8 mouse cellular contexts compared by ENCODE assay signal in genomic region chr7:79349738-79350386, GRCm38 (mm10). TPM values are rescaled to one million over a fixed set of nuclear protein-coding genes. Genes with fewer than 3 reads are reported as not detected.
A peak's percentile ranks its signal among the peaks of the same experiment; 100 is the strongest.
DNase-seq lines count a peak whose midpoint lies in the region; ATAC-seq lines count a peak whose summit lies in the region.

No protein-coding gene starts in this region.

- ATAC-seq in forebrain, embryonic 13.5 days: peak; percentile 79
- ATAC-seq in hematopoietic stem cell, adult 5-6 weeks (replicated peaks in 1 of 2; ENCODE audit: insufficient read depth in 1 of 2, low FRiP score in 2 of 2, low TSS enrichment in 1 of 2, low read depth in 1 of 2, poor library complexity in 2 of 2, severe bottlenecking in 2 of 2): peak; percentile 70 to 72

- peak; percentile 67 for DNase-seq in MEL-GATA-1-ER (ENCODE audit: extremely low read depth, low read depth)
- DNase-seq in c-Kit-negative CD71-positive TER-119-positive erythroid progenitor cells, embryonic 14.5 days (ENCODE audit: low read depth, low spot score): peak; percentile 62
- peak; percentile 88 for DNase-seq in layer of hippocampus, adult 9-11 months
- DNase-seq in lung, postnatal 10 days: peak; percentile 85
- peak; percentile 90 for DNase-seq in retina, postnatal 1 day
- peak; percentile 82 for DNase-seq in thymus, postnatal 4 days

- H3K27me3 ChIP-seq in forebrain, embryonic 13.5 days: no peaks in the 10 kb centered on the region

- H3K4me3 ChIP-seq in forebrain, embryonic 13.5 days: no peak overlapping the region

- no peaks in the 10 kb centered on the region for H3K4me1 ChIP-seq in forebrain, embryonic 13.5 days

- no peaks in the 10 kb centered on the region for H3K9me3 ChIP-seq in forebrain, embryonic 13.5 days (replicated peaks)

- H3K9ac ChIP-seq in forebrain, embryonic 13.5 days: no peak overlapping the region

- H3K36me3 ChIP-seq in forebrain, embryonic 13.5 days (ENCODE audit: poor library complexity, severe bottlenecking): peaks cover 72% of the 10 kb centered on the region

- no peak overlapping the region for H3K4me2 ChIP-seq in forebrain, embryonic 13.5 days

- no peak overlapping the region for H3K27ac ChIP-seq in forebrain, embryonic 13.5 days

- WGBS in forebrain, embryonic 13.5 days: 33% methylated on average over 12 of the region's 12 CpGs

RNA-seq across cellular contexts. Expression of gene Rlbp1, which starts 37.0 kb away (rescaled TPM):
- 40.5 and 52.8 TPM in 2 replicates for polyA plus RNA-seq in forebrain, embryonic 13.5 days (2015; fragmentation: Nextera tagmentation; extraction: Ambion mirVana)
- not detected in 2 replicates for total RNA-seq in hematopoietic stem cell, adult 5-6 weeks (2017)

RNA-seq across cellular contexts. Expression of gene Fanci, which starts 41.9 kb away (rescaled TPM):
- 10.3 and 11.4 TPM in 2 replicates for polyA plus RNA-seq in forebrain, embryonic 13.5 days (2015; fragmentation: Nextera tagmentation; extraction: Ambion mirVana)
- 30.8 and 37.4 TPM in 2 replicates for total RNA-seq in hematopoietic stem cell, adult 5-6 weeks (2017)
